Mouse (Mus musculus) T-cell, adult 2 months (primary cell): Measurements from ENCODE around the gene Lrrc9.

Experiments used
- DNase-seq: peaks from one replicate; pipeline ENCODE4 v3.0.0; 2022; ENCODE audit warnings: low spot score

Lrrc9 gene

DNA sequence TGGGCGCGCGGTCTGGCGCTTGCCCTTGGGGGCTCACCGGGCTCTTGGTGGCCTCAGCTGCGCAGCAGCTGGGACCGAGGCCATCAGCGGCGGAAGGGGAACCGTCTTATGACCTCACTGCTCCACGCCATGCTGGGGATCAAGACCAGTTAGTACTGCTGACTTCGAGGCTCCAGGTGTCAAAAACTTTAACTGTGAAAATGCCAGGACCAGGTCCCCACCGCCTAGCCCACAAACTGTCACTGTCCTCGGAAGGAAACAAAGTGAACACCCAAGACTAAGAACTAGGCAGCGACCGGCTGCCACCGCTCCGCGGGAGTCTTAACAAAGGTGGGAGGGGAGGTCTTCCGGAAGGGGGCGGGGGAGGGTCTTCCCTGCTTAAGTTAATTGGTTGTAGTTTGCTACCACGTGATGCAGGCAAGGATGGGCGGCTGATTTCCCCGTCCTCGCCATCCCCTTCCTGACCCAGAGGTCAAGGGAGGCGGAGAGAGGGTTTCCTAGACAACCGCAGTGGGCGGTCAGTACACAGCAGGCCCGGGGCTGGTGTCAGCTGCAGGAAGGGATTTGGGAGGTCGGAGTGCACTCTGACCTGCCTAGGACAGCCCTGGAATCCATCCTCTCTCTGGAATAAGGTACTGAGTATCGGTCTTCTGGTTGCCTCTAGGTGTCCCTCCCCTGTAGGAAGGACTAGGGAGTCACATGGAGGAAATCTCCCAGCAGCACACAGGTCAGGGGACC lies at the start of gene Lrrc9:
Gene Lrrc9 (plus strand): TSS at position 28 of the 738 bp plus-strand sequence.
- no peak for DNase-seq

DNA sequence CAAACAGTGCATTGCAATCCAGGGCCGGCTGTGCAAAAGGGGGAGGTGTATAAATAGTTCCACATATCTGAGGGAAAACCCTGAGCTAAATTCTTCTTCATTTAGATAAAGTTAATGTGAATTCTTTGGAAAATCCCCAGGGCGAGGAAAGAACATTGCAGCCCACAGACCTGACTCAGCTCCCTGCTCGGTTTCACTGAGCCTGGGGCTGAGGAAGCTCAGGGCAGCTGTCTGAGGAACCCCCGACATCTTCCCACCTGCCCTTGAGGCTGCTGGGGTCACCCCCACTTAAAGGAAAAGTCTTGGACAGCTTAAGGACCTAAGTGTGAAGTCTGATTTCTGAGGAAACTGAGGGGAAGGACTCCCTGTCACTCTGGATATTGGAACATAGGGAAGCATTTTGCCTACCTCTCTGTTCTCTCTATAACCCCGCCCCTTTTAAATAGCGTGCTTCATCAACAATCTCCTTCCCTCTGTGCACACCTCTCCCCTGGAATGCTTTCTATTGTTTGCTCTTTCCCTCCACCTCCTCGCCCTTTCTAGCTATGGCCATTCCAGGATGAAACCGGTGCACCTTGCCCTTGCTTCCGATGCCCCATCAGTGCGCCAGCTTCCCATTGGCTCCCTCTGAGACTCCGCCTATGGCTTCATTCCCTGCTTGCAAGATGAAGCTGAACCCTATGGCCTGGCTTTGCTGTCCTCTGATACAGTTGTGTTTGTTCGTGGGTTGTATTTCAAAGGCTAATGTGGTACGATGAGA lies 48.4 kb upstream of the Lrrc9 start:
- DNase-seq = no peak

DNA sequence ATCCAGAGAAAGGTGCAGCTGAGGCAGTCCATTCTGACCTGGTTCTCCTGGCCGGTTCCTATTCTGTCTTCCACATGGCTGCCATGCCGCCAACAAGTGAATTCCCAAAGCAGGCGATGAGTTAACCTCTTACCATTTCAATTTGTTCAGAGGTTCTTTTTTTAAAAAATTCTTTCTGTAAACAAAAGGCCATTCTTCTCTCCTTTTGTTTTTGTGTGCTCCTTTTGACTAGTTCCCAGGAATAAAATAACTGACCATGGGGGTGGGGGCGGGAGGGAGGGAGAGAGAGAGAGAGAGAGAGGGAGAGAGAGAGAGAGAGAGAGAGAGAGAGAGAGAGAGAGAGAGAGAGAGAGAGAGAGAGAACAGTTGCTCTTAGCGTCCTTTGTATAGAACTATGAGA lies 36.6 kb upstream of the Lrrc9 start:
- DNase-seq = no peak

DNA sequence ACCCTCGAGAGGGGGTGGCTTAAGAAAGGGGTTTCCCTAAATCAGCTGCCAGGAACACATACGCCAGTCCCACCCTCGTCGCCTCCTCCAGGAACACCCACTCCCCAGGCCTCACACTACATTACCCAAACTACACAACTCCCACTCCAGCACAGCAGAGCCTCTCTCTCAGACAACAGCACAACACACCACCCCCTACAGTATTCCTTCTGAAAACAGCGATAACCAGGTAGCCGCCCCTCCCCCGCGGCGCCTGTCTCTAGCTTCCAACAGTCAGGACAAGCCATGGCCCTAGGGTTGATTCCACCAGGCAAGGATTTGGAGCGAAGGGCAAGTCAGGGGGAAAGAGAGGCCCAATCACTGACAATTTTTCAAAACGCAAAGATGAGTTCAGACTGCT lies 34.5 kb upstream of the Lrrc9 start:
- no peak for DNase-seq

DNA sequence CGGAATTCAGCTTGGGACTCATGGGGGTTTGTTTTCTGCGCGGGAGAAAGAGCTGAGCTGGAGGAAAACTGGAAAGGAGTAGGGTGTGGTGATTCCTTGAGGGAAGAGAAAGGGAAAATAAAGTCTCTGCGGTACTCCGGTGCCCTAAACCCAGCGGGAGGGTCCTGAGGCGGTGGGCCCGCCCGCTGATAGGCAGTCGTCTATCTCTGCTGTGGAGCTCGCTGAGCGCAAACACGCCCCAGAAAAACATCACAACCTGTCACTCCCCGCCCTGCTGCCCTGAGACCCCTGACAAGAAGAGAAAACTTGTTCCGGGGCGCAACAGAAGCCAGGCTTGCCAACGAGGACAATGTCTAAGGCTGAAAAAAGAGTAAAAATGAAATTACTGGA lies 34.0 kb upstream of the Lrrc9 start:
- DNase-seq = no peak

DNA sequence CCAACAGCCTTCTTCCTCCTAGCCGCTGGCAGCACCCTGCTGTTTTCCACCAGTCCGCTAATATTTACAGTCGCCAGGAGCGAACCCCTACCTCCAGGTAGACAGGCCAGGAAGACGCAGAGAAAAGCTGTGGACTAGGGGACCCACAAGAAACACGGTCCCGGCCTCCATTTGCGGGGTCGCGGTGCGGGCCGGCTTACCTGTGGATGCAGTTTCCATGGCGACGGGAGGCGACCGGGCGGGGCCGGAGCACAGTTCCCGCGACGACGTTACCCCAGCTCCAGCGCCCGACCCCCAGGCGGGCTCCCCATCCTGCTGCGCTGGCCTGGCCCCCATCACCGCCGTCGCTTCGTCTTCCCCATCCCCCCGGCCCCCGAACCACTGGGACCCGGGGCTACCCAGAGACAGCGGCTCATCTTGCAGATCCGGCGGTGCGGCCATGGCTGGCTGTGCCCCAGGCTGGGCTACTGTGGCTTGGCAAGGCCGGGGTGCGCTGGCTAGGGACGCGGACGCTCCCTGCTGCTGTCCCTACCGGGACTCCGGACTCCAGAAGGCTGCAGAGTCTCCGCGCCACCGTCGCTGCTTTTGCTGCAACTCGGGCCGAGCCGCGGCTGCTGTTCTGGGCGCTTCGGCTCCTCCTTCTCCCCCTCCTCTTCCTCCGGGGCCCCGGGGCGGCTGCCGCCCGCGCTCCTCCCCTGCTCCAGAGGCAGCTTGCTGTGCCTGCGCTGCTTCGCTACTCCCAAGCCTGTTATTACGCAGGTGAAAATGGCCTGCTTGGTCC lies 33.4 kb upstream of the Lrrc9 start:
- DNase-seq = no peak

DNA sequence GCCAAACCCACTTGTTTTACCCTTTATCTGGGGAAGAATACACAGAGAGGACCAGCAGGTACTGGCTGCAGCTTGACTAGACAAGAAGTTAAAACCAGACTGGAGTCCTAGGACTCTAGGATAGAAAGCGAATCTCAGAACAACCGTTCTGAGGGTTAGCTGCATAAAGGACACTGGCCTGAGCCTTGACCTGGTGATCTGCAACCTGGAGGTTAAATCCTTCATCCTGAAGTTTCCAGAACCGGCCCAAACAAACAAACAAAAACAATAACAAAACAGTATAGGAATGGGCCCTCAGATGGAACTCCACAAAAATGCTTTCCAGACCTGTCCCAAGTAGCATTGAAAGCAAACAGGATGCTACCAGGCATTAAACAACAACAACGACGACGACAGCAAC lies 32.7 kb upstream of the Lrrc9 start, which contains the start of gene Rtn1:
Gene Rtn1 (minus strand): TSS at position 101 of the 400 bp plus-strand sequence.
- DNase-seq = no peak

DNA sequence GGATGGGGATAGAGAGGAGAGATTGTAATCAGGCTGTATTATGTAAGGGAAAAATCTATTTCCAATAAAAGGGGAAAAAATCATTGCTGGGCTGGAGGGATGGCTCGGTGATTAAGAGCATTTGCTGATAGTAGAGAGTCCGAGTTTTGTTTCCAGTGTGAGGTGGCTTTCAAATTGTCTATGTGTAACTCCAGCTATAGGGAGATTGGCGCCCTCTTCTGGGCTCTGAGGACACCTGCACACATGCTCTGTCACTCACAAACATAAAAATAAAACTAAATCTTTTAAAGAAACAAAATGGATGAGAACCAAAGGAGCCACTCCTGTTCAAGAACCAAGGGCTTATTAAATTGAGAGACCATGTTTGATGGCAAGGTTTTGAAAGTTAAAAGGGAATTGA lies 23.9 kb upstream of the Lrrc9 start:
- DNase-seq = no peak

DNA sequence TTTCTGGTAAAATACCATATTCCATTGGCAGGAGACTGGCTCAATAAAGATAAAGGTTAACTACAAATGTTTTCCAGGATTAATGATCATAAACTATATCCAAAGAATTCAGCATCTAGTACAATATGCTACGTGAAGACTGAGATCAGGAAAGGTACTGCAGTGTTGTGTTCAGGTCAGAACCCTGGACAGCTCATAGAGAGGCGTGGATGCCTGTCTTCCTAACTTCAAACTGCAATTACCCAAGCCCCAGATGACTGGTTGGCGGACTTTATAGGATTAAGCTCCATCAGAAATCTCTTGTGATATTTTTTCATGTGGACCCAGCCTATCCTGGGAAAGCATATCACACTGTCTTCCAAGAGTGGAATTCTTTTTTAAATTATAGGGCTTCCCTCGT lies 19.0 kb upstream of the Lrrc9 start:
- no peak for DNase-seq

DNA sequence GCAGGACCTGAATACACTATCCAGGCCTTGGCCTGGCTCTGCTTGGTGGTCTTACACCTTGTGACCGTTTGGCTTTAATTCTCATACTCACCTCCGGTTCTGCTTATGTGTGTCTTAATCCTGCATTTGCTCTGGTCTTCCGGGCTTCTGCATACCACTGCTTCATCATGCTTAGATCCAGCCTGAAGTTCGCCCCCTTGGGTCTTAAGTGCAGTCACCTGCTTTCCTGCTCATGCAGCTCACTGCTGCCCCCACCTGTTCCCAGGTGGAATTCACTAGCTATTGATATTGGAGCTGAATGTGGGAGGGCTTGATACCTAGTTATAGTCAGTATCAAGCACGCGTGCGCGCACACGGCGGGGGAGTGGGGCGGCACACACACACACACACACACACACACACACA lies 13.9 kb upstream of the Lrrc9 start:
- DNase-seq = peak; percentile 25

DNA sequence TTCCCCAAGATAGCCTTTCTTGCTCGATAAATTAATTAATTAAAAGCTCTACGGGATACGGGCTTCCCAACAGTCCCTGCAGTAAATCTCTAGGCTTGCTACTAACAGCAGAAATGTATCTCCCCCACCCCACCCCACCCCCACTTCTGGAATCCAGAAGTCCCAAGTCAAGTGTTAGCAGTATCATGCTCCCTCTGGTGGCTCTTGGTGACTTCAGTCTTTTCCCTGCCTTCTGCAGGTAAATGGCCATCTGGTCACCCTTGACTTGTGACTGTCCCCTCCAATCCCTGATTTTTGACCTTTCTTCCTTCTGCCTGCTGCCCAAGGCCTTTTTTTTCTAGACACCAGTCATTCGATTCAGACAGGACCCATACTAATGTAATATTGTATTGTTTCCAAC lies 9.5 kb upstream of the Lrrc9 start:
- no peak for DNase-seq

DNA sequence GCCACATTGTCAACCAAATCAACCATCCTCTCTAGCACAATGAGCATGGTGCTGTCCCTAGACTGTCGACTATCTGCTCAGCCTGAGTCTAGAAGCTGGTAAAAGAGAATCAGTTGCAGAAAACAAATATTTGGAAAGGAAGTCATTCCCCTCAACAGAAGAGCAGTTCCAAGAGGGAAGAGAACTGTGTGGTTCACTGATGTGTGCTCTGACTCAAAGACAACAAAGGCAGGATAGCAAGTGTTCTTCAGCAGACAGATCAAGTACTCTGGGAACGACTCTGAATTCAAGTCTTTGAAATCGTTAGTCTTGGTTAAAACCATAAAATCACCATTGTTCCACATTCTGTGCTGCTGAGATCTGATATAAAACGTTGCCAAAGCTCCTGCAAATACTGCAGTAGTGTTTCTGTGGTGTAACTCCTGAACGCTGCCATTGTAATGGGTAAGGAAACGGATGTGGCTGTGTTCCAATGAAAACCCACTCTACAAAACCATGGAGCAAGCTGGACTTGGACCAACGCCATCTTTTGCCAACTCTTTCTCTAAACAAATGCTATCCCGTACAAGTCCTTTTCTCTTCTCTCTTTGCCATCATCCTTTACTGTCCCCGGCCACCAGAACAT lies 8.3 kb upstream of the Lrrc9 start:
- no peak for DNase-seq

DNA sequence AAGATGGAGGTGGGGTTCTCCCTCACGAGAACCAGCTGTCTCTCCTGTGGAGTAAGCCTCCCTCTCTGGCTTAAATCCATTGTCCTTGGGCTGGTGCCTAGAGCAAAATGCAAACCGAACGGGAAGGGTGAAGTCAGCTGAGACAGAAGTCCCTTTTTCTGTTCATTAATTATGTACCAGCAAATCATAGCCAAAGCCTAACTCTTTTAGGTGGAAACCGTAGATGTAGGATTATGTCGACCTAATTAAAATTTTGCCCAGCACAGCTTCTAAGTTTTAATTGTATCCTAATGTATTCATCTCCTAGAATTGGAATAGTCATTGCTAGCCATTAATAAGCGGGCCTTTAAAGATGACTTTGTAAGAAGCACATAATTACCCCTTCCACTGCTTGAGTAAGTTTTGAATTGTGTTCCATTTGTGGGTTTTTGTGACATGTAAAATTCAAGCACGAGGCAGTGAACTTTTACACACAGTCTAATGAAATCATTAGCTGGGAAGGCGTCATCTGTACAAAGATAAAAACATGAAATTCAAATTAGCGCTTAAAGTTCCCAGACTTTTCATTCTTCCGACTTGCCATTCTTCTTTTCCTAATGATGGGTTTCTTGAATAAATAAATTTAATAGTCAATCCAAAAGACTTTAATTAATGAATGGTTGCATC lies 3.9 kb upstream of the Lrrc9 start:
- no peak for DNase-seq

DNA sequence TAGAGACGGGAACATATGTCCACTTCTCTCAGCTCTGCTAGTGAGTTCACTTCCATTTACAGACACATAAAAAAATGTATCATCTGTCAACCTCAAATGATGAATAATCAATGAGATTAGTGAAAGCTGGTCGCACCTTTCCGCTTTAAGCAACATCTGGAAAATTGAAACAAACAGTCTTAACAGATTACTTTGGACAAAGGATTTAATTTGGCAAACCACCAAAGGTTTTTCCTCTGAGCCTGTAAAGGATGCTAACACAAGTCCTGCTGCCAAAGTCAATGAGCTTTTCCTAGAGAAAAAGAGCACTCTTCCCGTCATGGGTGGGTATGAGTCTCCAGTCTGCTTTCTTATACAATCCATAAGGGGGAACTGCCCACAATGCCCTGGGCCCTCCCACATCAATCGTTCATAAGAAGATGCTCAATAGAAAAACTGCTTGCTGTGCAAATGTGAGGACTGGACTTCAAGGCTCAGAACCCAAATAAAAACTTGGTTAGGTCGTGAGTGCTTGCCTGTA lies 2.6 kb upstream of the Lrrc9 start:
- no peak for DNase-seq

DNA sequence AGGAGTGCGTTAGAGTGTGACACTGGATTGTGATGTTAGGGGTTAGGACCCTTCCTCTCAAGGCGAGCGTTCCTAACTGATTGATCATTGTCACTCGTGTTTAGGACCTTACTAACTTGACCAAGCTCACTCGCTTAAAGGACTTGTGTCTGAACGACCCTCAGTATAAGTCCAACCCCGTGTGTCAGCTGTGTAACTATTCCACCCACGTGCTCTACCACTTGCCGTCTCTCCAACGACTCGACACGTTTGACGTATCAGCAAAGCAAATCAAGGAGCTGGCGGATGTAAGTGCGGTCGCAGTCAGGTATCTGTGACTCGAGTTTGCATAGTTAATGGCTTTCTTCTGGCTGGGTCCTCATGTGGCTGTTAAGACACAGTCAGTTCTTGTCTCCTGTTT lies 12.3 kb downstream of the Lrrc9 start:
- no peak for DNase-seq

DNA sequence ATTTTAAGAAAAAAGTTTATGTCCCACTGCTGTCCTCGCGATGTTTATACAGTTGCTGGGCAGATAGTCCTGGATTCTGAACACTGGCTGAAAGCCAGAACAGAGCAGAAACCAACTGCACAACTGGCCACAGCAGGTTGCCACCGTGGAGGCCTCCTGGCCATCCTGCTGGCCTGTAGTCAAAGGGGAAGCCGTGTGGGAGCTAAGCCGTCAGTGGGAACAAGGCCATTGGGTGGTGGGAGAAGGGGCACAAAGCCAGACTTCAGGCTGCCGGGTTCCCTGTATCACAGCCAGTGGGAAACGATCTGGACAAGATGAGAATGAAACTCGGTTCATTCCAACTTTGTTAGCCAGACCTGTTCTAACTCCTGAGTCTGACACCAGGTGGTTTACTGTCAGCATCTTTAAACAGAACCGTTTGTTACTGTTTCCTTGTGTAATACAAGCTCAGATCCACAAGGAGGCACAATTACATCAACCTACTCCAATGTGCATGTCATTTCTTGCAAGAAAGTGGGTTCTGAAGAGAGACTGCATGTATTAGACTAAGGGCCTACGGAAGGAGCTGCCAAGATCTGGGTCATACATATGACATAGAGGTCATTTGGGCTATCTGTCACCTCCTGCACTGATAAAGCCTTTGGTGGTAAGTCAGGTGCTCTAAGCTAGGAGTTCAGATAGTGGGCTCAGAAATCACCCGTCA lies 19.7 kb downstream of the Lrrc9 start:
- no peak for DNase-seq

DNA sequence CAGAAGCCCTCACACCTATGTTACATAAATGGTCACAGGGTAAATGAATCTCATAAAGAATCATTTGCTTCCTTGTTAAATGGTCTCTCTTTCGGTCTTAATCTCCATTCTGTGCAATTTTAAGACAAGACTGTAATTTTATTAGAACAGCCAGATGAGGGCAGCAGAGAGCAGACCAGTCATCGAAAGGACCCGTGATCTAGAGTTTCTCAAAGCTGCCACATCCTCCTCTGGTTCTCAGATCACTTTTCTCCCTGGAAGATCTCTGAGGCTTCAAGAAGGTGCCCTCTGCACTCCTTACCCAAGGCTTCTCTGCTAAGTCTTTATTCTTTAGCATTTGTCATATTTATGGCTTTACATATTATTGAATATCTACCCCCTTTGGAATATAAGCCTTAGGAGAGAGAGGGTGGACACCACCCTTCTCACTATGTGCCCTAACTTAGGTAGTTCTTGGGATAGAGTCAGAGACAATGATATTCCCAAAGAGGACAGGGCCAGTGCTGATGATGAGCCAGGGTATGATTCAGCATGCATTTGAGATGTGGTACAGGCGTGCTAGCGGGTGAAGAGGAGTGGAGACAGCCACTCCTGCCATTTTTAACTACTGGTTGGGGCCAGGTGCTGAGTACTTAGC lies 20.3 kb downstream of the Lrrc9 start:
- peak; percentile 52 for DNase-seq

DNA sequence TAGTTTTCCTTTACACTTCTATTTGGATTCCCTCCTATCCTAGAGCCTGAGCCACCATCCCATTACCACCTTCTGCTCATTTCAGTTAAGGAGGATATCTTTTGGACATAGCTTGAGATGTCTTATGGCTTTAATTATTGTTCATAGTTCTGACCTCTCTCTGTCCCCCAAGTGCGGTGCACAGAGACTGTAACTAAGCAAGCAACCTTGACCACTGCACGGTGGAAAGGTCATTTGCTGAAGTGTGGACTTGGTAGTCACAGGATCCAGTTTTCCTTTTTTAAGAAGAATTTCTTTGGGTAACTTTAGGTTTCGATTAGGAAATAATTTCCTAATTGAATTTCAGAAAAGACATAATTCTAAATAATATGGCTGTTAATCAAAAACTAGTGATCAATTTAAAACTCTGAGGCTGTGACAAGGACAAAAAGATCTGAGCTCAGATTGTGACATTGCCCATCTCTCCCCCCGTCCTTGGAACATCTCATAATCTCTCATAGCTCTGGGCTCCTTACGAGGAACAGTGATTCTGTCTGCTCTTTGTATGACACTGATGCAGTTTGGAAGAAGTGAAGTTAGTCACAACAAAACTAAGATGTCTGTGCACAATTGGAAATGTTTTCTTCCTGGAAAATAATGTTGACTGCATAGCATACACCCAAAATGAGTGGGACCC lies 24.3 kb downstream of the Lrrc9 start:
- no peak for DNase-seq

DNA sequence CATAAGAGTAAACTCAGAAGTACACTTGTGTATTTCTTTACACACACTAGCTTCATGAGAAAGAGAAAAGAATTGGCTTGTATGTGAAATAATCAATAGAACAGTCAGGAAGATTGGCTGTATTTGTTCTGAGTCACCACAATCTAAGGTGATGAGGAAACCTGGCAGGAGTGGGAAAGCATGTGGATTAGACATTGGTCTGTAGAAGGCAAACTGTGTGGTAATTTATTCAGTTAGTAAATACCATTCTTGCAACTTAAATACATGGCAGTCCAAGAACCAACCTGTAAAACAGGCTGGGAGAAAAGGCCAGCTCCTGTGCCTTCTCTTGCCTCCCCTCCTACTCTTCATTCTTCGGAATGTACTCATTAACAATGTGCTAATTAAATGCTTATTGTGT lies 25.6 kb downstream of the Lrrc9 start:
- no peak for DNase-seq

DNA sequence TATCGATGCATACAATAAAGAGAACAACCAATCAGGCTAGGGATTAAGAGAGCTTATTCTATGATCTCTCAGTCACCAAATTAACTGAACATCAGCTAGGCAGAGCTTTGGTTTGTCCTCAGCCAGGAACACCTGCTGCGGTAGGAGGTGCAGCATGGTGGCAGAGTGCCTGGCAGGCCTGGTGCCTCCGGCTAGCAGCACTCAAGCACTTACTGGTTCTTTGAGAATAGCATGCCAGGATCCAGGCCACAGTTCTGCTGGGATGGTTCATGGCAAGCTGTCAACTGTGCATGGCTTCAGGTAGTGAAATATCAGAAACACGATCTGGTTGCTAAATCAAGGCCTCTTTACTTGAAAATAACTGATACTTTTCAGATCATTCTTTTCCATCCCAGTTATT lies 26.1 kb downstream of the Lrrc9 start:
- no peak for DNase-seq
